Mouse (Mus musculus): ENCODE measurements around the gene Tbc1d22a. TPM values are rescaled to one million over a fixed set of nuclear protein-coding genes. Genes with fewer than 3 reads are reported as not detected.

The Tbc1d22a gene
- total RNA-seq, 1 experiment, result 19.2 TPM

- peak; percentile 13 for DNase-seq (ENCODE audit: low read depth, low spot score)
- in situ Hi-C loops (cut with MboI; ENCODE audit: low sequenced_read_pairs in 2 of 2, unreplicated experiment in 2 of 2), result no loop called here
- Histone ChIP-seq H3K4me3 (ENCODE audit: insufficient read depth in 1 of 2, low read depth in 1 of 2, low read length in 2 of 2, poor library complexity in 1 of 2, severe bottlenecking in 1 of 2) (no peak overlapping the region), H3K9ac (ENCODE audit: insufficient read depth, low read depth, low read length, poor library complexity, severe bottlenecking) (no peak overlapping the region), H3K4me1 (ENCODE audit: control insufficient read depth in 2 of 2, insufficient read depth in 2 of 2, low read length in 2 of 2, poor library complexity in 1 of 2) (peaks cover 0 to under 1% of the 10 kb centered on the region in 2 experiments; a peak in 1 of 4 replicates), H3K36me3 (ENCODE audit: control insufficient read depth, insufficient read depth, low read length, poor library complexity, severe bottlenecking) (no peaks in the 10 kb centered on the region), H3K27ac (ENCODE audit: insufficient read depth, low read depth, low read length, poor library complexity, severe bottlenecking) (no peak overlapping the region), H3K9me3 (ENCODE audit: control insufficient read depth, insufficient read depth, low read depth, low read length) (no peaks in the 10 kb centered on the region)
- TF ChIP-seq ZNF384 (IDR thresholded peaks at IDR 0.05; ENCODE audit: low read depth, low read length) (no peak), HCFC1 (IDR thresholded peaks at IDR 0.05; ENCODE audit: borderline replicate concordance, insufficient read depth, low read length) (no peak), ZC3H11A (IDR thresholded peaks at IDR 0.05; ENCODE audit: borderline replicate concordance, low read depth, low read length) (no peak), MAFK (IDR thresholded peaks at IDR 0.05; ENCODE audit: insufficient read depth, low read depth, low read length) (no peak), CHD2 (IDR thresholded peaks at IDR 0.05; ENCODE audit: low read depth, low read length) (no peak)
These were observed 191.3 kb downstream of the Tbc1d22a start for GRCm38 (mm10) chr15:86405527-86405926.

- no peak overlapping the region for H3K27ac ChIP-seq (ENCODE audit: insufficient read depth, low read depth, low read length, poor library complexity, severe bottlenecking)
- in situ Hi-C loops (cut with MboI; ENCODE audit: low sequenced_read_pairs in 2 of 2, unreplicated experiment in 2 of 2), result no loop called here
- peaks cover 0 to 10% of the 10 kb centered on the region in 2 experiments; a peak in 2 of 4 replicates for H3K4me1 ChIP-seq (ENCODE audit: control insufficient read depth in 2 of 2, insufficient read depth in 2 of 2, low read length in 2 of 2, poor library complexity in 1 of 2)
- no peak for DNase-seq (ENCODE audit: low read depth, low spot score)
- H3K9ac ChIP-seq (ENCODE audit: insufficient read depth, low read depth, low read length, poor library complexity, severe bottlenecking), result no peak overlapping the region
- no peaks in the 10 kb centered on the region for H3K36me3 ChIP-seq (ENCODE audit: control insufficient read depth, insufficient read depth, low read length, poor library complexity, severe bottlenecking)
- no peak overlapping the region for H3K4me3 ChIP-seq (ENCODE audit: insufficient read depth in 1 of 2, low read depth in 1 of 2, low read length in 2 of 2, poor library complexity in 1 of 2, severe bottlenecking in 1 of 2)
- no peak for TF ChIP-seq MAFK (IDR thresholded peaks at IDR 0.05; ENCODE audit: insufficient read depth, low read depth, low read length)
- no peaks in the 10 kb centered on the region for H3K9me3 ChIP-seq (ENCODE audit: control insufficient read depth, insufficient read depth, low read depth, low read length)
These were observed 195.1 kb downstream of the Tbc1d22a start for GRCm38 (mm10) chr15:86409352-86409751.

GRCm38 (mm10) chr15:86411532-86412080 is 197.3 kb downstream of the Tbc1d22a start:
- no peak for TF ChIP-seq CHD2 (IDR thresholded peaks at IDR 0.05; ENCODE audit: low read depth, low read length)
- no peak for TF ChIP-seq ZNF384 (IDR thresholded peaks at IDR 0.05; ENCODE audit: low read depth, low read length)
- TF ChIP-seq MAFK (IDR thresholded peaks at IDR 0.05; ENCODE audit: insufficient read depth, low read depth, low read length), result no peak
- TF ChIP-seq ZC3H11A (IDR thresholded peaks at IDR 0.05; ENCODE audit: borderline replicate concordance, low read depth, low read length), result no peak
- TF ChIP-seq HCFC1 (IDR thresholded peaks at IDR 0.05; ENCODE audit: borderline replicate concordance, insufficient read depth, low read length), result no peak

GRCm38 (mm10) chr15:86415951-86416350 is 201.7 kb downstream of the Tbc1d22a start:
- Histone ChIP-seq H3K36me3 (ENCODE audit: control insufficient read depth, insufficient read depth, low read length, poor library complexity, severe bottlenecking) (no peaks in the 10 kb centered on the region), H3K9ac (ENCODE audit: insufficient read depth, low read depth, low read length, poor library complexity, severe bottlenecking) (no peak overlapping the region), H3K27ac (ENCODE audit: insufficient read depth, low read depth, low read length, poor library complexity, severe bottlenecking) (no peak overlapping the region), H3K9me3 (ENCODE audit: control insufficient read depth, insufficient read depth, low read depth, low read length) (no peaks in the 10 kb centered on the region), H3K4me1 (ENCODE audit: control insufficient read depth in 2 of 2, insufficient read depth in 2 of 2, low read length in 2 of 2, poor library complexity in 1 of 2) (peaks cover 0 to 7% of the 10 kb centered on the region in 2 experiments; a peak in 2 of 4 replicates), H3K4me3 (ENCODE audit: insufficient read depth in 1 of 2, low read depth in 1 of 2, low read length in 2 of 2, poor library complexity in 1 of 2, severe bottlenecking in 1 of 2) (no peak overlapping the region)
- in situ Hi-C loops (cut with MboI; ENCODE audit: low sequenced_read_pairs in 2 of 2, unreplicated experiment in 2 of 2), result no loop called here
- TF ChIP-seq ZNF384 (IDR thresholded peaks at IDR 0.05; ENCODE audit: low read depth, low read length), result no peak
- TF ChIP-seq ZC3H11A (IDR thresholded peaks at IDR 0.05; ENCODE audit: borderline replicate concordance, low read depth, low read length), result no peak
- no peak for TF ChIP-seq CHD2 (IDR thresholded peaks at IDR 0.05; ENCODE audit: low read depth, low read length)
- no peak for TF ChIP-seq HCFC1 (IDR thresholded peaks at IDR 0.05; ENCODE audit: borderline replicate concordance, insufficient read depth, low read length)
- no peak for TF ChIP-seq MAFK (IDR thresholded peaks at IDR 0.05; ENCODE audit: insufficient read depth, low read depth, low read length)
- no peak for DNase-seq (ENCODE audit: low read depth, low spot score)

More at GRCm38 (mm10) chr15:86411532-86412080, 197.3 kb downstream of the Tbc1d22a start:
- Histone ChIP-seq H3K4me3 (ENCODE audit: insufficient read depth in 1 of 2, low read depth in 1 of 2, low read length in 2 of 2, poor library complexity in 1 of 2, severe bottlenecking in 1 of 2) (no peak overlapping the region), H3K9ac (ENCODE audit: insufficient read depth, low read depth, low read length, poor library complexity, severe bottlenecking) (no peak overlapping the region), H3K36me3 (ENCODE audit: control insufficient read depth, insufficient read depth, low read length, poor library complexity, severe bottlenecking) (no peaks in the 10 kb centered on the region), H3K27ac (ENCODE audit: insufficient read depth, low read depth, low read length, poor library complexity, severe bottlenecking) (no peak overlapping the region), H3K9me3 (ENCODE audit: control insufficient read depth, insufficient read depth, low read depth, low read length) (no peaks in the 10 kb centered on the region), H3K4me1 (ENCODE audit: control insufficient read depth in 2 of 2, insufficient read depth in 2 of 2, low read length in 2 of 2, poor library complexity in 1 of 2) (peaks cover 0 to 10% of the 10 kb centered on the region in 2 experiments; a peak in 2 of 4 replicates)
- no peak for DNase-seq (ENCODE audit: low read depth, low spot score)
- in situ Hi-C loops (cut with MboI; ENCODE audit: low sequenced_read_pairs in 2 of 2, unreplicated experiment in 2 of 2), result no loop called here

- Histone ChIP-seq H3K9me3 (ENCODE audit: control insufficient read depth, insufficient read depth, low read depth, low read length) (no peaks in the 10 kb centered on the region), H3K9ac (ENCODE audit: insufficient read depth, low read depth, low read length, poor library complexity, severe bottlenecking) (no peak overlapping the region), H3K27ac (ENCODE audit: insufficient read depth, low read depth, low read length, poor library complexity, severe bottlenecking) (no peak overlapping the region), H3K4me1 (ENCODE audit: control insufficient read depth in 2 of 2, insufficient read depth in 2 of 2, low read length in 2 of 2, poor library complexity in 1 of 2) (no peaks in the 10 kb centered on the region), H3K4me3 (ENCODE audit: insufficient read depth in 1 of 2, low read depth in 1 of 2, low read length in 2 of 2, poor library complexity in 1 of 2, severe bottlenecking in 1 of 2) (no peak overlapping the region), H3K36me3 (ENCODE audit: control insufficient read depth, insufficient read depth, low read length, poor library complexity, severe bottlenecking) (no peaks in the 10 kb centered on the region)
- in situ Hi-C loops (cut with MboI; ENCODE audit: low sequenced_read_pairs in 2 of 2, unreplicated experiment in 2 of 2), result no loop called here
- TF ChIP-seq CHD2 (IDR thresholded peaks at IDR 0.05; ENCODE audit: low read depth, low read length), result no peak
- TF ChIP-seq ZNF384 (IDR thresholded peaks at IDR 0.05; ENCODE audit: low read depth, low read length), result no peak
- TF ChIP-seq MAFK (IDR thresholded peaks at IDR 0.05; ENCODE audit: insufficient read depth, low read depth, low read length), result no peak
- TF ChIP-seq ZC3H11A (IDR thresholded peaks at IDR 0.05; ENCODE audit: borderline replicate concordance, low read depth, low read length), result no peak
- no peak for TF ChIP-seq HCFC1 (IDR thresholded peaks at IDR 0.05; ENCODE audit: borderline replicate concordance, insufficient read depth, low read length)
- DNase-seq (ENCODE audit: low read depth, low spot score), result no peak
These were observed 204.2 kb downstream of the Tbc1d22a start for GRCm38 (mm10) chr15:86418436-86418835.

Measured in ES-E14 (cell line).